Mouse (Mus musculus) left cerebral cortex, postnatal 25 days (tissue): Measurements from ENCODE around the gene Sema5a. TPM values are rescaled to one million over a fixed set of nuclear protein-coding genes. Genes with fewer than 3 reads are reported as not detected.

Experiments used
- DNase-seq, 2 experiments: peaks; one replicate each; pipeline ENCODE4 v3.0.0; 2022; ENCODE audit warnings: low spot score in 2 of 2, mixed read lengths in 1 of 2
- intact Hi-C: fragments of 180-260 bp; cut with DNase I; formaldehyde crosslinking; loops from one replicate; pipeline ENCODE4 v1.15.1; 2025
- total RNA-seq, 2 experiments: library from RNA; stranded (reverse); gene quantifications; 2 replicates each; pipeline ENCODE4 v1.2.3; 2021

Sema5a gene
- total RNA-seq, 2 experiments from 2014 or later: 22.7 to 28.7 TPM

- peak; percentile 17 to 29 for DNase-seq
- intact Hi-C loops: no loop called here
Observed at GRCm38 (mm10) chr15:32403321-32403720, 158.7 kb downstream of the Sema5a start.

- DNase-seq: no peak
- intact Hi-C loops: no loop called here
Observed at GRCm38 (mm10) chr15:32406436-32406835, 161.8 kb downstream of the Sema5a start.

DNA sequence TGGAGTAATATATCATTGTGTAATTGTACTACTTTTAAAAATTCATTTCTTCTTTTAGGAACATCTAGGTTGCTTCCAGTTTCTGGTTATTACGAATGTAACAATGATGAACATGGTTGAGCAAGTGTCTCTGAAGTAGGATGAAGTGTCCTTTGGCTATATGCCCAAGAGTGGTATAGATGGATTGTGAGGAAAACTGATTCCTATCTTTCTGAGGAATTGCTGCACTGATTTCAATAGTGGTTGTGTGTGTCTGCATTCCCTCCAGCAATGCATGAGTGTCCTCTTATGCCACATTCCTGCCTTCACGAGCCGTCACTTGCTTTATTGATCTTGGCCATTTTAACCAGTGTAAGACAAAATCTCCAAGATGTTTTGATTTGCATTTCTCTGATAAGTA is 163.2 kb downstream of the Sema5a start:
- intact Hi-C loops: no loop called here
- no peak for DNase-seq

- intact Hi-C loops: no loop called here
- DNase-seq: no peak
Observed at GRCm38 (mm10) chr15:32416291-32416690, 171.7 kb downstream of the Sema5a start.

- DNase-seq: no peak
Observed at GRCm38 (mm10) chr15:32422631-32423030, 178.0 kb downstream of the Sema5a start.

DNA sequence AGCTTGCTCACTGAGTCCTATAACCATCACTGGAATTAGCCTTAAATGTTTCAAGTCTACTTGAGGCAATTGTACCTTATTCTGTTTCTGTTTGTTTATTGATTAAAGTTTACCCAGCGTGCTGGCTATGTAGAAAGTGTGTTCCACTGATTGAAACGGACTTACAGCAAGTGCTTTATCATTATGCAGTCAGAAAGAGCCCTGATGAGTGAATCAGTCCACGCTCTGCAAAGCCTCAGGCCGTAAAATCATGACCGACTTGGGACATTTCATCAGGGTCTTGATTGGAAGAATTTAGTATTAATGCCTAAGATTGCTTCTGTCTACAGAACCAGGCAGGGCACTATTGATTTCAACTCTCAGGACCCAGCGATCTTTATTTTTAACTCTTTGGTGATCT is 178.5 kb downstream of the Sema5a start:
- intact Hi-C loops: no loop called here
- DNase-seq: no peak

More at GRCm38 (mm10) chr15:32422631-32423030, 178.0 kb downstream of the Sema5a start:
- intact Hi-C loops: no loop called here

GRCm38 (mm10) chr15:32427188-32427924 is 182.7 kb downstream of the Sema5a start:
- intact Hi-C loops: no loop called here
- no peak for DNase-seq

DNA sequence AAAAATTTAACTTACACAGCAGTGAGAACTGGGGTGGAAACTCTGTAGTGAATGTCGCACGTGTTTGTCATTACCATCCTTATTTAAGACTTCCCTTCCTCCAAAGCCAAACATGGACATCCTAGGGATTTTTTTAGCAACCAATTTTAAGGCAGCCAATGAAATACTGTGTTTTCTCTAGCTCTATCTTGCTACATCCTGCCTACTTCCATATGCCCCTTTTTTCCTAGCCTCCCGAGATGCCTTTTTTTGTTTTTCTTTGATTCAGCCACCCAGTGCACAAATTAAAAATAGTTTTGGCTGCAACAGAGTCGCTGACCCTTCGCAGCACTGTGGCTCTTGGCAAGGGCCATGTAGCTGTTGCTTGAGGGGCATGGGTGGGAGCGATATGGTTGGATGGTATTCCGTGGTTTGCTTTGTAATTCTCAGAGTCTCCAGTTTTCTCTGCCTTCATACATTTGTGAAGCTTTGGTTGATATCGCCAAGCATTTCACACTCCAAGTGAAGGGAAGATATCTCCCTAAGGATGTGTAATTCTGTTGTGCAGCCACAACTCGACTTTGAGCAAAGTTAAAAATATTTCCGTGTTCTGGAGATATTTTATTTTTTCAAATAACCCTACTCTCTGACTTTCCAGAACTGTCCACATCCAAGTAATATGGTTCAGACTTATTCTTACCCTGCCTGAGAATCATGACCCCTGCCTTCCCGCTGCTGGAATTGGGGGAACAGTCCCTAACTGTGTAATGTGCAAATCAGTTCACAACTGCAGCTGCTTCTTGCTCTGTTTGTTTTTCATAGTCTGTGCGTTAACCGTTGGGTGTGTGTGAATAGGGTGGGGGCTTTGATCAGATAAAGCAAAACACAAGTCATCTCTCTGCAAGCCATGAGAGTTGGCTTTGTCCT is 188.6 kb downstream of the Sema5a start:
- peak; percentile 42 to 88 for DNase-seq
- intact Hi-C loops: loop anchor here (5.0 kb wide), 2 partner anchors 284 to 431 kb away; no protein-coding TSS in a partner anchor

DNA sequence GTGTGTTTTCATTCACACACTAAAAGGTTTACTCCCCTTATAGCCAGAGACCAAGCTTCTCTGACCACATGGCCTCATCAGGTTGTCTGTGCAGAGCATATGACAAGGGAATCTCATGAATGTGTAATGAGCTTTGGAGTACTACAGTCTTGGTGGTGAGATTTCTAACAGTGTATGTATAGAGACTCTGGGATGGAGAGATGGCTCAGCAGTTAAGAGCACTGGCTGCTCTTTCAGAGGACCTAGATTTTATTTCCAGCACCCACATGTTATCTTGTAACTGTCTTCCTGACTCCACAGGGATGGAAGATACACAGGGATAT is 189.2 kb downstream of the Sema5a start:
- intact Hi-C loops: loop anchor here (5.0 kb wide), 2 partner anchors 284 to 431 kb away; no protein-coding TSS in a partner anchor
- DNase-seq: peak in 1 of 2 experiments; percentile 20

- intact Hi-C loops: loop anchor here (5.0 kb wide), 2 partner anchors 283 to 432 kb away; no protein-coding TSS in a partner anchor
Observed at GRCm38 (mm10) chr15:32434274-32434673, 189.7 kb downstream of the Sema5a start.

GRCm38 (mm10) chr15:32437654-32438053 is 193.0 kb downstream of the Sema5a start:
- intact Hi-C loops: loop anchor here (2.0 to 5.0 kb wide), 2 partner anchors 191 to 425 kb away; no protein-coding TSS in a partner anchor
- peak; percentile 76 to 82 for DNase-seq

More at GRCm38 (mm10) chr15:32434274-32434673, 189.7 kb downstream of the Sema5a start:
- no peak for DNase-seq

GRCm38 (mm10) chr15:32442745-32443144 is 198.1 kb downstream of the Sema5a start:
- intact Hi-C loops: loop anchor here (10.0 kb wide), 1 partner anchor 828 kb away; no protein-coding TSS in a partner anchor
- DNase-seq: no peak

DNA sequence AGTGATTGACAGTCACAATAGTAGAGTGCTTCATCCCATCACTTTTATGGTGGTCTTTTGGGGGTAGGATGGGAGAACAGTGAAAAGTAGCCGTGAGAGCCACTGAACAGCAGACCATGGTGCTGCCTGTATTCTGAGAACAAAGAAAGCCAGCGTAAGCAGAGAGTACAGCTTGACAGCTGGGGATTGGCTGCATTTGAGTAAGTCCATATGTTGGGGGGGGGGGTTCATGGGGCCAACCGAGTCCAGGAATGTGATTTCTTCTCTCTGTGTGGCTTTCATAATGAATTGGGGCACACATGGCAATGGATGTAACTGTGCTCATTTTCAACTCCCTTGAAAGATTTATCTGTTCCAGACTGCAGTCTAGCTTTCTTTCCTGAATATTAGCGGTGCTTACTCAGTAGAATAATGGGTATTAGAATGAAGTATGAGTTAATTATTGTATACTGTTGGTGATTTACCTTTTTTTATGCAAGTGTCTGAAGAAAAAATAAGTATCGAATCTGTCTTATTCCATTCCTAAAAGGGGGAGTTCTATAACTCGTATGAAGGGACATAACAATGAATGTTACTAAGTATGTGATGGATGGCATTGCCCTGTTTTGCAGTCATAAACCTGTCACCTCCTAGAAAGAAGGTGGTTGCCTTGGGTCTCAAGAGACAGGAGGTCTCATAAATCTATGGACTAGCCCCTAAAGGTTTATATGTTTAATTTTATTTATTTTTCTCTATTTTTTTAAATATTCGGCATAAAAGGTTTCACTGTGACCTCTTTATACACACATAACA is 203.1 kb downstream of the Sema5a start:
- no peak for DNase-seq
- intact Hi-C loops: loop anchor here (10.0 kb wide), 1 partner anchor 833 kb away; no protein-coding TSS in a partner anchor

DNA sequence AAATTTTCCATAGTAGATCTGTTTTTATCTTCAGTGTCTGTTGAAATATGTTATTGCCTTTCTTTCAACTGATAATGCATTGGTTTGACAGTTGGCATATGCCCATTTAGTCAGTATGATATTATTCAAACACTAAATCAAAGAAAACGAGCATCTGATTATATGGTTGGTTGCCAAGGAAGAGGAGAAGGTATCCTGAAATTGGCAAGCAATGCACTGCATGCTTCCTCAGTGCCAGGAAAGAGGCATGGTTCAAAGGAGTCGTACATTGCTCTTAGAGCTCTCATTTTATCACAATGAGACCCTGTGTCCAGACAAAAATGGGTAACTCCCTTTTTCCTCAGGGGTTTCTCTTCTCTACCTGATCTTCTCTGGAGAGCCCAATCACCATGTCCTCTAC is 214.4 kb downstream of the Sema5a start:
- no peak for DNase-seq
- intact Hi-C loops: no loop called here

- no peak for DNase-seq
- intact Hi-C loops: no loop called here
Observed at GRCm38 (mm10) chr15:32460238-32460637, 215.6 kb downstream of the Sema5a start.

DNA sequence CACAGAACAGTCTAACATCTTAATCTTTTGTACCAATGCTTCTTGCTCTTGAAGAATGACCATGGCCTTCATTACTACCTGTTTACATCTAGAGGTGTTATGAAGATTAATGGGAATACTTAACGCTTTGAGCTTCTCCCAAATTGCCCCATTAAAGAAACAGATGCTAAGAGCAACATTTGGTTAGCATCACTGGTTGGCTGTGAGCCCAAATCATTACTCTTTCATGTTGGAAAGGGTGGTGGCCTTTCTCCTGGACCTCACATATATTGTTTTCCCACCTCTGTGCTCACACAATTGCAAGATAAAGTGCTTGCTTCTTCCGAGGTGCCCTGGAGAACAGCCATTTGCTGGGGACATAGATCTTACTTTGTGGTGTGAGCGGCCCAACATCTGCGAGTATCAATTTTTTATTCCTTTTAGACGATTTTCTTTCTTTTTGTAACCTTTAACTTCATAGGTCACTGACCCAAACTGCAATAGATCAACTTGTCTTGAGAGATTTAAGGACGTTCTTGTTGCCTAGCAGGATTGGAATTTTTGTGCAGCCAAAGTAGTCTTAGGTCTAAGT is 227.0 kb downstream of the Sema5a start:
- intact Hi-C loops: no loop called here
- DNase-seq: no peak

- DNase-seq: no peak
- intact Hi-C loops: no loop called here
Observed at GRCm38 (mm10) chr15:32480747-32481146, 236.1 kb downstream of the Sema5a start.

DNA sequence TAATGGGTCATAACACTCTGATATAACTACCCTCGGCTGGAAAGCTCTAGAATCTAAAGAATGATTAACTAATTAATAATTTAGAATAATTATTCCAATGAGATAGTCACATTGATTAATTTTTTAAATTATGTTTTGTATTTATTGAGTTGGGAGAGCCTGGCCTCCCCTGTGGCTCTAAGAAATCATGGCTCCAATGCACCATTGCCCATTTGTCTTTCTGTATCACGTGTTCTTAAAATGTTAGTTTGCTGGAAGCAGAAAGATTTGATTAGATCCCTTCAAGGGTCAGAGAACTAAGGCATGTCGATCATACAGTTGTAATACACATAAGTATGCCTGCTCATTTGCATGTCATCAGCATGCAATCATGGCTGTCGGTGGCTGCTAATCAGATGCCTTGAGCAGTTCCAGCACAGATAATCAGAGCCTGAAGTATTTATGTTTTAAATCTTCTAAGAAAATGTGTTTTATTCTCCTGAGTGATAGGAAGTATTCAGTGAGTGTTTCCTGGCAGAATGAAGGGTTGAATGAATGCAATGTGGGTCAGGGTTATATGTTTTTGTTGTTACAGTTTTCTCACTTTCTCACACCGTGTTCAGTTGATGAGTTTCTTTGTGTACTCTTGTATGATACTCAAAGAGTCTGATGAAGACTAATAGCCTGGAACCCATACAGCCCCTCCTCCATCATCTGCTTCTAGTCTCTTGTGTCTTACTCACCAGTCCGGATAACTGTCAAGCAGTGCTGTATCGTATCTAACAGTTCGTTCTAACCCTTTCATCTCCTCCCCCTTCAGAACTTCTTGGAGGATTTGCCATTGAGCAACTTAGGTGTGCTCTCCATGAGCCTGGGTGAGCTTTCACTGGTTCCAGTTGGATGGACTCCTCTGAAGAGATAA is 240.7 kb downstream of the Sema5a start:
- DNase-seq: no peak
- intact Hi-C loops: no loop called here
